Comparison of ENCODE assay signal across 8 mouse cellular contexts in the genomic region with DNA sequence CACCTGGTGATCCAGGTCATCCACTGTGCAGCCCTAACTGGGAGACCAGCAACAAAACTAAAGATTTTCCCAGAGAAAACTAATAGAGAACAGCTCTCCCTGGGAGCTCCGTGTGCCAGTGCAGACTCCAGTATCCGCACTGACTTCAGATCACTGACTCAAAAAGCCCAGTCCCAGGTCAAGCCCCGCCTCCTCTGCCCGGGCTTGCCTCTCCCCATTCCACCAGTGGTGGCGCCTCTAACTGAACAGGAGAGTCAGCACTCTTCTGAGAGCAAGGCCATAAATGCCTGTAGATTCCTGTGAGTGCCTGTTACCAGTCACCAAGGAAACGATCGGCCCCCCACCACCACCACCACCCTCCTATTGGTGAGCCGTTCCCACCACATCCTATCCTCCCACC. TPM values are rescaled to one million over a fixed set of nuclear protein-coding genes. Genes with fewer than 3 reads are reported as not detected.
DNase-seq lines count a peak whose midpoint lies in the region; ATAC-seq and TF ChIP-seq lines count a peak whose summit lies in the region.
"Had no signal": no experiment of that assay in that cellular context is flagged by ENCODE, and none has a peak within 500 bp of the region (broad histone marks: within the 10 kb centered on the region; RNA-seq: fewer than 3 reads in every experiment).

No protein-coding gene starts in this region.

- no peak overlapping the region for H3K9ac ChIP-seq in liver, postnatal 0 days (replicated peaks)

- TF ChIP-seq CTCF in layer of hippocampus, adult 2 months (conservative IDR thresholded peaks at IDR 0.05) = peak; percentile 45
- TF ChIP-seq CTCF in liver, postnatal 0 days (IDR thresholded peaks at IDR 0.05; ENCODE audit: low read depth) = peak; percentile 30

- no peak for DNase-seq in layer of hippocampus, adult 2 months (ENCODE audit: low spot score in 2 of 2)
- DNase-seq in layer of hippocampus, adult 9-10 months (ENCODE audit: low spot score) = no peak
- DNase-seq in ES-CJ7 (ENCODE audit: low read depth, low spot score) = peak; percentile 42
- peak; percentile 64 for DNase-seq in adrenal gland, postnatal 14 days
- DNase-seq in liver, postnatal 0 days = peak; percentile 29
- DNase-seq in left cerebral cortex, postnatal 14 days (ENCODE audit: low spot score in 2 of 2) = no peak
- no peak for DNase-seq in spleen, adult 12 weeks (ENCODE audit: low spot score)

- no peaks in the 10 kb centered on the region for H3K27me3 ChIP-seq in liver, postnatal 0 days (ENCODE audit: insufficient read depth, low read length)

- 0 out of 2 replicates have a peak, but pooled peaks cover 3% of the 10 kb centered on the region for H3K4me1 ChIP-seq in liver, postnatal 0 days (ENCODE audit: insufficient read depth)

- H3K4me2 ChIP-seq in liver, postnatal 0 days (ENCODE audit: low read depth, low read length) = no peak overlapping the region

- H3K27ac ChIP-seq in layer of hippocampus, adult 2 months = no peak overlapping the region
- H3K27ac ChIP-seq in liver, postnatal 0 days (ENCODE audit: low read depth) = no peak overlapping the region
- H3K27ac ChIP-seq: left cerebral cortex, adult 2 months had no signal

- no peak for ATAC-seq in liver, postnatal 0 days

- TF ChIP-seq EP300 in liver, postnatal 0 days (IDR thresholded peaks at IDR 0.05; ENCODE audit: low read depth) = no peak

- intact Hi-C loops in left cerebral cortex, postnatal 14 days (cut with DNase I) = loop anchor here (5.0 to 10.0 kb wide), 3 partner anchors 150 to 1318 kb away; no protein-coding TSS in a partner anchor

- H3K36me3 ChIP-seq in liver, postnatal 0 days (replicated peaks; ENCODE audit: insufficient read depth, low read length) = no peaks in the 10 kb centered on the region

- H3K4me3 ChIP-seq in layer of hippocampus, adult 2 months = no peak overlapping the region
- H3K4me3 ChIP-seq in liver, postnatal 0 days (ENCODE audit: low read depth, low read length) = no peak overlapping the region
- H3K4me3 ChIP-seq: left cerebral cortex, adult 2 months had no signal

- no peaks in the 10 kb centered on the region for H3K9me3 ChIP-seq in liver, postnatal 0 days (ENCODE audit: low read length)

- 55% methylated on average over 8 of the region's 8 CpGs for WGBS in liver, postnatal 0 days (ENCODE audit: insufficient replicate concordance)

RNA-seq across cellular contexts. Expression of a gene that starts 53.4 kb away (rescaled TPM):
- total RNA-seq in layer of hippocampus, adult 2 months (2021) = 10 to 100 TPM; 41.1 to 42.4 TPM
- total RNA-seq in adrenal gland, postnatal 14 days (2021) = 52.8 and 57.8 TPM in 2 replicates
- polyA plus RNA-seq in liver, postnatal 0 days (2015; fragmentation: Nextera tagmentation; extraction: Ambion mirVana) = 22.7 and 22.9 TPM in 2 replicates
- 10 to 100 TPM; 29.7 to 33.1 TPM for total RNA-seq in left cerebral cortex, postnatal 14 days (2021)

RNA-seq across cellular contexts. Expression of a gene that starts 53.4 kb away (rescaled TPM):
- total RNA-seq in layer of hippocampus, adult 2 months (2021) = 10 to 100 TPM; 26.8 to 34.9 TPM
- 29.5 and 36.4 TPM in 2 replicates for total RNA-seq in adrenal gland, postnatal 14 days (2021)
- polyA plus RNA-seq in liver, postnatal 0 days (2015; fragmentation: Nextera tagmentation; extraction: Ambion mirVana) = 11.7 and 13.6 TPM in 2 replicates
- 10 to 100 TPM; 25.7 to 28.8 TPM for total RNA-seq in left cerebral cortex, postnatal 14 days (2021)

Comparison
In these comparisons a context has a peak if more than half of its experiments do, and no peak if none do; other contexts are left out.
1. DNase-seq: peak in ES-CJ7 (single experiment), adrenal gland, postnatal 14 days (single experiment) and liver, postnatal 0 days (single experiment); none in layer of hippocampus, adult 2 months (0 of 2), layer of hippocampus, adult 9-10 months (single experiment), left cerebral cortex, postnatal 14 days (0 of 2) and spleen, adult 12 weeks (single experiment).